In genomic region chr7:45056972-45057348, GRCm38 (mm10) we compare ENCODE assay signal across 13 mouse cellular contexts.
"Had no signal": no experiment of that assay in that cellular context is flagged by ENCODE, and none has a peak within 500 bp of the region (broad histone marks: within the 10 kb centered on the region; RNA-seq: fewer than 3 reads in every experiment).

No protein-coding gene starts in this region.

- H3K9me3 ChIP-seq: liver, embryonic 13.5 days; lung, embryonic 15.5 days; megakaryocyte, embryonic 14.5 days; midbrain, embryonic 12.5 days had no signal

- H3K4me3 ChIP-seq: layer of hippocampus, adult 2 months; liver, embryonic 13.5 days; lung, embryonic 15.5 days; megakaryocyte, embryonic 14.5 days; midbrain, embryonic 12.5 days had no signal

- H3K36me3 ChIP-seq: liver, embryonic 13.5 days; lung, embryonic 15.5 days; midbrain, embryonic 12.5 days had no signal

- H3K9ac ChIP-seq: liver, embryonic 13.5 days; liver, postnatal 0 days; lung, embryonic 15.5 days; midbrain, embryonic 12.5 days had no signal

- DNase-seq: kidney, postnatal 10 days; kidney, postnatal 4 days; liver, embryonic 13.5 days; liver, postnatal 0 days; lung, postnatal 14 days; thymus, adult 2 months; thymus, postnatal 25 days had no signal

- H3K27ac ChIP-seq: layer of hippocampus, adult 2 months; liver, embryonic 13.5 days; lung, embryonic 15.5 days; macrophage; midbrain, embryonic 12.5 days; stomach, postnatal 0 days had no signal

- H3K27me3 ChIP-seq: liver, embryonic 13.5 days; lung, embryonic 15.5 days; megakaryocyte, embryonic 14.5 days had no signal

- ATAC-seq: liver, postnatal 0 days had no signal

- H3K4me2 ChIP-seq: liver, embryonic 13.5 days; lung, embryonic 15.5 days; midbrain, embryonic 12.5 days had no signal
